Mouse (Mus musculus) mesoderm, embryonic 11.5 days (tissue): ENCODE results near the gene Cpt1a.

Experiments
- DNase-seq: peaks from one replicate; pipeline ENCODE4 v3.0.0-alpha.2; 2012; ENCODE audit warnings: low read depth, low spot score

Cpt1a gene

DNA sequence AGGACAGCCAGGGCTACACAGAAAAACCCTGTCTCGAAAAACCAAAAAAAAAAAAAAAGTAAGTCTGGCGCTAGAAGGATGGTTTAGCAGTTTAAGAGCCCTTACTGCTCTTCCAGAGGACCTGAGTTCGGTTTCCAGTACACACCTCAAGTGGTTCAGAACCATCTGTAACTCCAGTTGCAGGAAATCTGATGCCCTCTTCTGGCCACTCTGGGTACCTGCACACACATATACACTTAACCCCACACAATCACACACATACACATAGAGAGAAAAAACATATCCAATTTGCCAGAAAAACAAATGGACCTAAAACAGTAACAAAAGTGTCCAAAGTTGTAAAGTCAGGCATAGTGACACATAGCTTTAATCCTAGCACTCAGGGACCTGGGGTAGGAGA lies 43.0 kb downstream of the Cpt1a start:
- no peak for DNase-seq

DNA sequence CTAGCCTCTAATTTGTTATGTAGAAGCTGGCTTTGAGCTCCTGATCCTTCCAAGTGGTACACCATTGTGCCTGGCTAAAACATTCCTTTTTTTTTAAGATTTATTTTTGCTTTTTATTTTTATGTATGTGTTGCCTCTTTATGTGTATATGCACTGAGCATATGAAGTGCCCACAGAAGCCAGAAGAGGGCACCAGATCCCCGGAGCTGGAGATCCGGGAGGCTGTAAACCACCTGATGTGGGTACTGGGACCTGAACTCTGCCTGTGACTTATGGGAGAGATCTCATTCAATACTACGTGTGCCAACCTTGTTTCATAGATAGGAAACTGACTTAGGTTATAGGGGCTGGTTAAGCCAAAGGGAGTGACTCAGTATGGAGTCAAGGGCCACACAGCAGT lies 46.1 kb downstream of the Cpt1a start:
- DNase-seq = no peak

DNA sequence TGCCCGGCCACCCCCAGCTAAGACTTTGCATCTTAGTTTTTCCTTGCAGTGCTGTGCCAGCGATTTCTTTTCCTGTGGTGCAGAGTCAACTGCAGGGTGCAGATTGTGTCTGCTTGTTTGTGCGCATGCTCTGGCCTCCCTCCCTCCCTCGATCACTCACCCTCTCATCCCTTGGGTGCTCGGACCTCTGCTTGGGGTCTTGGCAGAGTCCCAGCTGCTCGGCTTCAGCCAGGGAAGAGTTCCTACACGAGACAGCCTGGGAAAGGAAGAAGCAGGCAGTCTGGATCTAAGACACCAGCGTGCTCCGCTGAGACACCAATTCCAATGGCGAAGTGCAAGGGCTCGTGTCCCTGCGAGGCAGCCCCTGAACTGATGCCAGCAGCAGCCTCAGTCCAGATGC lies 51.2 kb downstream of the Cpt1a start:
- DNase-seq = no peak

DNA sequence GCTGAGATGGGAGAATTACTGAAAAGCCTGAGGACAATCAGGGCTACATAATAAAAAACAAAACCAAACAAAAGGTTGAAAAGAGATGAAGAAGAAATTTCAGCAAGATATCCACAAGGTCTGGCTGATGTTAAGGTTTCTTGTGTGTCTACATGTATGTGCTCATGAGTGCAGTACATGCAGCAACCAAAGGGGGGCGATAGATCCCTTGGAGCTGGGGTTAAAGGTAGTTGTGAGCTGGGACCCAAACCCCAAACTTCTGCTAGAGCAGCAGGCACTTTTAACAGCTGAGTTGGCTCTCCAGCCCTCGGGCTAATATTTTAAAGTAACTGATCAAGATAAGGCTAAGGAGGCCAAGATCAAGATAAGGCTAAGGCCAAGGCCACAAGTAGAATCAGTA lies 51.9 kb downstream of the Cpt1a start:
- DNase-seq = no peak

DNA sequence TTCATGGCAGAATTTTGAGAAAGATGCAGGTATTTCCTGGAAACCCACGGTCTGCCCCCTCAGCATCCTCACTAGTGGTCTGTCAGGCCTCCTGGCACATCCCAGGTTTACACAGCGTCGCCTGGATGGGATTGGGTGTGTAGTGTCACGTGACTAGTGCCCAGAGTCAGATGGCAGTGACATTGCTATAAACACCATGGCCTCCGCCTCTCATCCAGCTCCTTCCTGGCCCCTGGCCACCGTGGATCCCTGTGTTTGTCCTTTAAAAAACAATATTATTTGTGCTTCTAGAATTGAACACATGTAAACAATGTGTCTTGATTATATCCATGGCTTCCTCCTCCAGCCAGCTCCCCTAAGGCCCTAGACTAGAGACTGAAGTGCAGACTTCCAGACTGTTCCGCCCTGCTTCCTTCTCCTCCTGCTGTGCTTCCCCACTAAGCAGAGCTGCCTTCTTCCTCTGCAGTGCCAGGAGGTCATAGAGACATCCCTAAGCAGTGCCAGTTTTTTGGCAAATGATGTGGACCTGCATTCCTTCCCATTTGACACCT lies 53.9 kb downstream of the Cpt1a start:
- DNase-seq = no peak

DNA sequence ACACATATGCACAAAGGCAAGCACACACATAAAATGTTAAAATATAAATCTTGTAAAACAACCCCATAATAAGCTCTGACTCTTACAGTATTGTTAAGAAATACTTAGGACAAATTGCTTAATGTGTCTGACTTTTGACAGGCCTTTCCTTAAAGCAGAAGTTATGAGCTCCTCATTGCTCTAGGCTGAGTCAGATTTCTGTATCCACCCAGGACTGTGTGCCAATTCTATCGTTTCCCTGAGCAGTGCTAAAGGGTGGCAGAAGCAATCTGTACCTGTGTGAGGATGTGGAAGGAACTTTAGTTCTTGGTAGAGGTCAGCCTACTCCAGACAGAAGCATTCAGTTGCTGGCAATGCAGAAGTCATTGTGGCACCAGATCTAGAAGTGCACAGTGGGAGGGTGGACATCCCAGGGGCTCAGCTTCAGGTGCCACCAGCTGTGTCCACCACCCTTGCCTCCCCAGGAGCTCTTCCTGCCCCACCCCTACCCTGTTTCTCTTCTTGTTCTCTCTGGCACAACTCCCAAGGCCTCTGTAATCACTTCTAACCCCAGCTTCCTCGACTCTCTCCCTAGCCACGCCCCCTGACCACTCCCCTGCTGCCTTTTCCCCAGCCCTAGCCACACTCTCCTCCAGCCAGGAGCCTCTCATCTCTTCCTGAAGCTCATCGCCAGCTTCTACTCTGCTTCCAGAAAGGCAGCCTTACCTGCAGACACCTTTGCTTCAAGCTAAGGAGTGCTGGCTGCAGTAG lies 55.0 kb downstream of the Cpt1a start:
- DNase-seq = no peak

DNA sequence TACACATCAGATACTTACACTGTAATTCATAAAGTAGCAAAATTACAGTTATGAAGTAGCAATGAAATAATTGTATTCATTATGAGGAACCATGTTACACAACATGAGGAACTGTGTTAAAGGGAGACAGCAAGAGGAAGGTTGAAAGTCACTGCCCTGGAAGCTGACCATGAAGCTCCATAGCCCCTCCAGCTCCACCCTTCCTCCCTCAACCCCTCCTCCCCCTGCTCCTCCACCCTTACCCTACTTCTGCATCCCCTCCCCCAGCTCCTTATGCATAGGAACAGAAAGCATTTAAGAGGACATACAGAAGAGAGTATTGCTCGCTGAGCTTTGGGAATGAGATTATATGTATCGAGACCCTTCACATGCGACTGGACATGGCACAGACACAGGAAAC lies 56.5 kb downstream of the Cpt1a start:
- no peak for DNase-seq

DNA sequence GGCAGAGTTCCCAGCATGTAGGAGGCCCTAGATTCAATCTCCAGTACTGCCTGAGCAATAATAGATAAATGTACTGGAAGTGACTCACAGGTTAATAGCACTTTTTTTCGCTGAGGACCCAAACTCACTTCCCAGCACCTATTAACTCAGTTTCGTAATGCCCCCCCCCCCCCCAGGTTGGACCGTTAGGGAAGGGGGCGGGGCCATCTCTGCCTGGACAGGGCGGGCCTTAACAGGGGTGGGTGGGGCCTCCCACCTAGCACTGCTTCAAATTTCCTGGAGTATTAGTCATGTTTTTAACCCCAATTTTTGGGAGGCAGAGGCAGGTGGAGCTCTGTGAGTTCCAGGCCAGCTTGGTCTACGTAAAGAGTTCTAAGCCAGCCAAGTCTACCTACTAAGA lies 65.9 kb downstream of the Cpt1a start:
- DNase-seq = no peak

DNA sequence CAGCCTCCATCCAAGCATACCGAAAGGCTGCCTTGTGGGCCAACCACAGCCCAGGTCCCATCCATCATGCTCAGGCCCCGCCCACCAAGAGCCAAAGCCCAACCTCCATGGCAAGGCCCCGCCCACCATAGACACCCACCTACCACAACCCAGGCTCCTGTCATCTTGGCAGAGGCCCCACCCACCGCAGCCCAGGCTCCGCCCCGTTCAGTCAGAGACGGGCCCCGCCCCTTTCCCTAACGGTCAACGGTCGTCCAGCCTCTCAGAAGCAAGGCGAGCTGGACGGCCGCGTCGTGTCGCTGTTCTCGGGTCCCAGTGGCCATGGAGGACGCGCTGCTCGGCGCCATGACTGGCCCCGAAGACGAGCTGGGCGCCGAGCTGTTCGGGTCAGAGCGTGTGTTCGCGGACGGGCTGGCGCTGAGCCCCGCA lies 66.5 kb downstream of the Cpt1a start, which contains the start of gene Tesmin:
Tesmin (plus strand) TSS at position 229 of the 429 bp plus-strand sequence.
- peak; percentile 86 for DNase-seq

DNA sequence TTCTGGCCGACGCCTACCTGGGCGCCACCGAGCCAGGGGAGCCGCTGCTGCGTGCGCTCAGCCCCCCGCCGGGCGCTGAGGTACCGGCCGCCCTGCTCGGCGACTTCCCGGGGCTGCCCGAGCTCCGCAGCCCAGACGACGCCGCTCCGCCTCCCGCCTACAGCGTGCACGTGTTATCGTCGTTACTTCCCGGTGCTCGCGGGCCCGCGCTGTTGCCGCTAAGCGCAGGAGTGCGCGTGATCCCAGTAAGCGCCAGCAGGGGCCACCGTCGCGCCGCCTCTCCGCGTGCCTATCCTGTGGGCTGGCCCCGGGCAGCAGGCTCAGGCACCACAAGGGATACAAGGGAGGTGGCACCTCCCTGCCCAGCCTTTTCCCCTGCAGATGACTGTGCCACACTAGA lies 67.0 kb downstream of the Cpt1a start:
- peak; percentile 85 for DNase-seq

DNA sequence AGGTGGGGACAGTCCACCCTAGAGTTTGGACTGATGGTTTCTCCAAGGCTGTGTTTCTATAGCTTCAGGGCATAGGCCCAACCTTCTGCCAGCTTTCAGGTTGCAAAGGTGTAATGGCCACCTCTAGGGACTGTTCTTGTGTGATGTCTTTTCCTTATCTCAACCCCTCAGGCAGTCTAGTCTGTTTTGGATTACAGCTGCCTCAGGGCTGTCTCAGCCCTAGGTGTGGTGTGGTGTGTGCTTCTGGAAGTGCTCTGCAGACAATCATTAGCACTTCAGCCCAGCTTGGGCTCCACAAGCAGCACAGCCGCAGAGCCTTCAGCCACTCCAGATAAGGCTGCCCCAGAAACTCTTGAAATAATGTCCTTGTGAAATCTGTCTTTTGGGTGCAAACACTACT lies 70.2 kb downstream of the Cpt1a start:
- DNase-seq = no peak

DNA sequence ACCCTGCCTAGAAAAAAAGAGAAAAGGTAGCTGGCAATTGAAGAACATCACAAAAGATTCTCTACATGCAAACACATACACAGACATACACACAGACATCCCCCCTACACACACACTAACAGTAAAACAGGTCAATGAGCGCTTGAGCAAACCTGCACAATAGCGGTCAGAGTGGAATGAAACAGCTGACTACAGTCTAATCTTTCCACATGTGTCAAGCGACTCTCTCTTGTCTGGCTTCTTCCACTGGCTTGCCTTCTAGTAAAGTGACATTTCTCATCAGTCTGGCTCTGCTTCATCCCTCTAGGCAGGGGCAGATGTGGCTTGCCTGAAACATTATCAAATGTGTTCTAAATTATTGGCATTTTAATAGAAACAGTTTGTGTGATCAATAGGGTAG lies 72.1 kb downstream of the Cpt1a start:
- no peak for DNase-seq

DNA sequence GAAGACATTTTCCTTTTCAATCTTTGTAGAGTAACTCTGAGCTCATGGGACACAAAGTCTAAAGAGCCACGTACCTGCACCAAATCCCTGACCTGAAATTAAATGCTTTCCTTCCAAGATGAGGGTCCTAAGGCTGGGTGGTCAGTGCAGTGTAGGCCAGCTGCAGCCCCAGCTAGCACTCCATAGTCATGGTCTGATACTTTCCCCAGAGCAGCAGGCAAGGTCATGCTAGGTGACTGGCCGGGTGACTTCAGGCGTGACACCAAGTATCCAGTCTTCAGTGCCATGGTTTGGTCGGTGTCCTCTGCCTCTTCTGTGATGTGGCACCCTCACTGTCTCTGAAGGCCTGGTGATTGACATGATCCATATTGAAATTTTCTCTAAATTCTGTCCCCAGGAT lies 77.9 kb downstream of the Cpt1a start:
- no peak for DNase-seq

DNA sequence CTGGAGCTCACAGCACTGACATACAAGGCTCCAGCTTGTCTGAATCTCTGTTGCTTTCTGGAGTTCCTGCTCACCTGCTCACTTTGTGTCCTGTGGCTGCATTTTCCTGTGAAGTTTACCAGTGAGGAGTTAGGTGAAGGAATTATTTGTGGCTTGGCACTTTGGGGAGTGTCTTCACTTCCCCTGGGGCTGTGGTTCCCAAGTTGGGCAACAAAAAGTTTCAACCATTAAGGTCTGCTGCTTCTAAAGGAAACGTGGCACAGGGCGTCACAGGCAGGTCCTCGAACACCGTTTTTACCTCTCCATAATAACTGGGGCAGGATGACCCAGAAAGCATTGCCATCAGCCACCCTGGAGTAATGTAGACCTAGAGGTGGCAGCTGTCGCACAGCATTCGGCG lies 79.4 kb downstream of the Cpt1a start:
- DNase-seq = no peak

DNA sequence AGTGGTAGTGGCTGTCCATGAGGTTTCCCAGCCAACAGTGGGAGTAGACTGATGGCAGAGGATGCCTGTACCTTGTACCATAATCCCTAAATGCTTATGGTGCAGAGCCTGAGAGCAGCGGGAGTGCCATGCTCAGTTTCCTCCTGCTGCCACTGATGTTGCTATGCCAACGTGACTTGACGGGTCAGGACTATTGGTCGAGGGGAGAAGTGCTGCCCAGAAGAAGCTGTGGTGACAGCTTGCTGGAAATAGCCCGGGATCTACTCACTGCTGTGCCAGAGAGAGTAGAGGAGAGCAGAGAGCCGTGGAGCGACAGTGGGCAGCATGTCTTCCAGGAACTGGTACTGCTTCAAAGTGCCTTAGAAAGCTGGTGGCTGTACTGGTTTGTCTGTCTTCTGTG lies 79.8 kb downstream of the Cpt1a start:
- DNase-seq = no peak

DNA sequence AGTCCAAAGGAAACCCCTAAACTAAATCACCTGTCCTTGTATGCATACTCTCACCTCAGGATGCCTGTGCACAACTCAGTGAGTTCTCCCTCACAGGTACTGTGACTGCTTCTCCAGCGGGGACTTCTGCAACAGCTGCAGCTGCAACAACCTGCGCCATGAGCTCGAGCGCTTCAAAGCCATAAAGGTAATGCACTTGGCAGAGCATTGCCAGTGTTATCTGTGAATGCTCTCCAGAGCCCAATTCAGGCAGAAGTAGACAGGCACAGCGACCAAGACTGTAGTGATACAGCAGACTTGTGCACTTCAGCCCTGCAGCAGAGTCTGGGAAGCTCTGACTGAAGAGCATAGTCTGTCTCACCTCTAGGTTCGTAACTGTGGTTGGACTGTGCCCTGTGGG lies 80.3 kb downstream of the Cpt1a start:
- DNase-seq = no peak

DNA sequence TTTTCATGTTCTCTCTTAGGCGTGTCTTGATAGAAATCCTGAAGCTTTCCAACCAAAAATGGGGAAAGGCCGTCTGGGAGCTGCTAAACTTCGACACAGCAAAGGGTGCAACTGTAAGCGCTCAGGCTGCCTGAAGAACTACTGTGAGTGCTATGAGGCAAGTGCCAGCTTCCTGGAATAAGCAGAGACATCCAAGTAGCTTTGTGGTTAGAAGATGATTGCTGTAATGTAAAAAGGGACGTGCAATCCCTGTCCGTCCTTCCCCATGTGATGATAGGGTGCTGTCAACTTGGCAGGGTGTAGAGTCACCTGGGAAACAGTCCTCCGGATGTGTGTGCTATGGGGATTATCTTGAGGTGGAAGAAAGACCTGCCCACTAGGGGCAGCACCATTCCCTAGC lies 81.9 kb downstream of the Cpt1a start:
- DNase-seq = no peak

DNA sequence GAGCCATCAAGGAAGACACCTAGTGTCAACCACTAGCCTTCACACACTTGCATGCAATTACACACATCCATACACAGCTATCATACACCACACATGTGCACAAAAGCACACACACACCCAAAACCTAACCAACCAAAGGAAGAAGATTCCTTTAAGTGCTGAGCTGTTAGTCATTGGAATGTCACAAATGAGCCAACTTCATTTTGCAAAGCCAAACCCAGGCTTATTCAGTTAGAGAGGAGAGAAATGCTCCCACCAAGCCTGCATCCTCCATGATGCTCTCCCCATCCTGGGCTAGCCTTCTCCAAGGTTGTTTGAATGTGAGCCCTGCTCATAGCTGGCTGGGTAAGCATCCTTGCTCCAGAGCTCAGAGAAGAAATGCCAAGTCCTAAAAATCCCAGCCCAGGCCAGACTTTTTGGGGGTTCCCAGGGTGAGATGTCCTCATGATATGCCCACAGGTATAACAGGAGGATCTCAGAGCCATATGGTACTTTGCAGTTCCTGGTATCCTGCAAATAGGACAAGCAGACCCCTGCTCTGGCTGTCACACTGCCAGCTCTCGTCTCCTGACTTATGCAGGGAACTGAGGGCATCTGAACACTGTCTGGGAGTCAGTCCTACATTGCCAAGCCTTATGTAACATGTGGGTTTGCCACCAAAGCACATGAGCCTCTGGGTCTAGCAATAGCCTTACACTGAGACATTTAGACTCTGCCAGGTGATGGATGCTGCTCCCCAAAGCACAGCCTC lies 83.6 kb downstream of the Cpt1a start:
- DNase-seq = no peak

DNA sequence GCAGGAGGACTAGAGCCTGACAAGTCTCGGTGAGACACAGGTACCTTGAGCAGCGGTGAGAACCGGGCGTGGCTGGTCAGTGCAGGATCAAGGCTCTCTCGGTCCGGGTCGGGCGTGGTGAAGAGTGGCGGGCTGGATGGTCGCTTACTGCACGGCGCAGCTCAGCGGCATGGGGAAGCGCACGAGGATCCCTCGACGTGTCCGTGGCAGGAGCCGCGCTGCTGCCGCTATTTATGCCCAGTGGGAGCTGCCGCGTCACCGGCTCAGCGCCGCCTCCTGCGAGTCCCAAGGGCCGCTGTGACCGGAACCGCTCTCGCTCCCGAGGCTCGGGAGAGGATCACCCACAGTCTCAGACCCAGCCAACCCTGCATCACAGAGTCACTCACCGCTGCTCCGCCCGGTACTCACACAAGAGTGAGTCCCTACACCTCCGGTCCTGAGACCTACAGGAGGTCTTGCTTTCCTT lies 92.2 kb downstream of the Cpt1a start, which contains the start of gene Gal:
Gal (minus strand) TSS at position 277 of the 466 bp plus-strand sequence.
- no peak for DNase-seq

DNA sequence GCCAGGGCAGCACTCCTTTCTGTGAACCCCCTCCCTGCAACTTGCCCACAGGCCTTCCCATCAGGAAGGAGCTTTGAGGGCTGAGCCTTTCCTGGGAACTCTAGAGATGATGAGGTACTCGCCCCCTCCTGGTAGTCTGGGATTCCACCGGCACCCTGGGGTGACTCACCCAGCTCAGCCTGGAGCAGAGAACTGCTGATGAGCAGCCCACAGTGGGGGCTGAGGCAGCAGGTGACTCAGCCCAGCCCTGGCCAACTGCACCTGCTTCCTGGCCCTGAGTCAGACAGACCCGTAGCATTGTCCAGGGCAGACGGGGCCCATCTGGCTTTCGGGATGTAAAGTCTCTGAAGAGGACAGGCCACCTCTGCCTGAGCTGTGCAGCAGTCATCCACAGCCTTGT lies 97.1 kb downstream of the Cpt1a start:
- DNase-seq = no peak

DNA sequence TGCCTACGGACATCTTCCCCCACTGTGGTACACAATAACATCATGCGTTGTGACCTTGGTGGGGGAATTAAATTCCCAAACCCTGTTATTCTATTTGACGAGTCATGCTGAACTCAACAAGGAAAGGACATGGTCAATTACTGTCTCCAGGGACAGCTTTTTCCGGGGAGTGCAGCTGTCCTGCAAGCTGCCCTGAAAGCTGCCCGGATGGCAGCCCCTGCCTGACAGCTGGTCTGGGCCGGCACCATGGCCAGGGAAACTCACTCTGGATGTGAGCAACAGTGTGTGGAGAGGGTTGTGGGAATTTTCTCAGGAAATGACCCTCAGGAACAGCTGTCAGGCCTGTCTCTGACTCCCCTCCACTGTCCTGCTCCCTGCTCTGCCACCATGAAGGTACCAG lies 100.4 kb downstream of the Cpt1a start:
- DNase-seq = peak; percentile 51

DNA sequence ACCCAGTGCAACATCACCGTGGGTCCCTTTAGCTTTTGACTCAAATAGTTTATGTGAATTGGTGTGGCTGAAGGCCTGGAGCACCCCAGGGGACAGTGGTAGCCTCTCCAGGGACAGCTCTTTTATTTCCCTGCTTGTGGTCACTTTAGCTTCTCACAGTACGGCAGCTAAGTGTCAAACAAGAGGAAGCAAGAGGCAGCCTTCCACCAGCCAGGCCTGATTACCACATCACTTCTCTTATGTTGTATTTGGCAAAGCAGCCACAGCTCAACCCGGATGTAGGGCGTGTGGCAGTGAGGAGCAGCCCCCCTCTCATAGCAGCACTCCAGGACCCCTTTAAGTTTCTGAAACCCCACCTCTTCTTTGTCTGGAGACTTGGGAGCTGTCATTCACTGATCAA lies 100.8 kb downstream of the Cpt1a start:
- DNase-seq = no peak

DNA sequence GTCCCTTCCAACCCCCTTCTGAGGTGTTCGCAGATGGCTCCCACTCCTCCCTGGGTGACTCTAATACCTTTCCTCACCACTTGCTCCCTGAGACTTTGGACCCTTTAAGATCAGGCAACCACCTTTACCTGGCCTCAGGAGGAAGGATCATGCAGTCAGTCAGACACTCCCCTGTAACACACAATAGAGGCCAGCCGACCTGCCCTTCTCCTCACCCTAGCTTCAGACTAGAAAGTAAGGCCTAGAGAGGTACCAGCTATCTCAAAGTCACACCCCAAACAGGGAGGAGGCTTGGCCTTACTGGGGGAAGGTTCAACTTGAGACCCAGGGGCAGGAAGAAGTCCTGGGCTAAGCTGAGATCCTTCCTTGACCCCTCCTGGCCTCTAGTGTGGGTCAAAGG lies 102.1 kb downstream of the Cpt1a start:
- no peak for DNase-seq
